Mouse (Mus musculus) telencephalon, adult 2 months (tissue): ENCODE data around the gene Nanos1.
A peak's percentile ranks its signal among the peaks of the same experiment; 100 is the strongest.

Experiments
- DNase-seq: peaks from one replicate; pipeline ENCODE4 v3.0.0-alpha.2; 2011; ENCODE audit warnings: low read depth, low spot score

Nanos1 gene

GRCm38 (mm10) chr19:60788214-60788960 is 32.6 kb downstream of the Nanos1 start:
- no peak for DNase-seq

GRCm38 (mm10) chr19:60789452-60789851 is 33.7 kb downstream of the Nanos1 start:
- no peak for DNase-seq

GRCm38 (mm10) chr19:60789919-60790506 is 34.2 kb downstream of the Nanos1 start:
- no peak for DNase-seq

DNA sequence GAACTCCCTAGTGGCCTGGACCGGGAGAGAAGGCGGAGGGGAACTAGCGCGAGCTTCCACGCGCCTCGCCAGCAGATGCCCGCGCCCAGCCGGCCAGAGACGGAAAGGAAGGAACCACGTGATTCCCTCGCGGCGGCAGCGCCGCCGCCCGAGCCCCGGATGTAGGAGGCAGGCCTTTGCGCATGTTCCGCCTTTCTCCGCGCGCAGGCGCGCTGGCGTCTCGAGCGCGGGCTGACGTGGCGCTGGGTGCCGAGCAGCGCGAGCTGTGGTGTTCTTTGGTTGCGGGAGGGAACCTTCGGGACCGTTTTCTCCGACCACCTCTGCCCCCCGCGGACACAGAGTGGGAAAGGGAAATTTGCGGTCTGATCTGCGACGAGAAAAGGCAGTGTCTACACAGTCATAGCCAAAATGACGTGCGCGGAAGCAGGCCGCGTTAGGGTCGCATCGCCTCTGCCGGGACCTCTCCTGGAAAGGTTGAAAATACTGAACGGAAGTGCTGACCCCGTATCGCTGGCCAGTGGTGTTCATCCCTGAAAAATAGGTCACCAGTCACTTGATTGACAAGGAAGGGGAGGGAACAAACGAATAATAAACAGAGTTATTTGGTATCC is 34.9 kb downstream of the Nanos1 start, which contains the start of gene Eif3a:
Gene Eif3a, minus strand, starts transcription at position 108 of the 611 bp plus-strand sequence.
- DNase-seq = peak; percentile 78

DNA sequence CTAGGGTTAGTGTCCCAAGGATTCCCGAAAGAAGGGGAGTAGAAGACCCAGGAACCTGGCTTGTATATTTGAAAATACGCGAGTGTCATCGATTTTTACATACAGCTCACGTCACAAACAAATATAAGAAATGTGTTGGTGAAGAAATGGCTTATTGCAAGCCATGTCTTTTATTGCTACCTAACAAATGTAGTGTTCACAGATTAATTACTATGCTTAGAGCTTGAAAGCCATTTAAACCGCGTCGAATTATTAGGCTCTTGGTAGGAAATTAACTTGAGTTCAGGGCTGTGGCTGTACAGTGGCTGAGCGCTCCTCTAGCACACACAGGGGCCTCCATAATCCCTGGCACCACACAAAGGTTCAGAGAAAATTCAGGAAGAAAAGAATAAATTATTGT is 35.4 kb downstream of the Nanos1 start:
- DNase-seq = no peak

DNA sequence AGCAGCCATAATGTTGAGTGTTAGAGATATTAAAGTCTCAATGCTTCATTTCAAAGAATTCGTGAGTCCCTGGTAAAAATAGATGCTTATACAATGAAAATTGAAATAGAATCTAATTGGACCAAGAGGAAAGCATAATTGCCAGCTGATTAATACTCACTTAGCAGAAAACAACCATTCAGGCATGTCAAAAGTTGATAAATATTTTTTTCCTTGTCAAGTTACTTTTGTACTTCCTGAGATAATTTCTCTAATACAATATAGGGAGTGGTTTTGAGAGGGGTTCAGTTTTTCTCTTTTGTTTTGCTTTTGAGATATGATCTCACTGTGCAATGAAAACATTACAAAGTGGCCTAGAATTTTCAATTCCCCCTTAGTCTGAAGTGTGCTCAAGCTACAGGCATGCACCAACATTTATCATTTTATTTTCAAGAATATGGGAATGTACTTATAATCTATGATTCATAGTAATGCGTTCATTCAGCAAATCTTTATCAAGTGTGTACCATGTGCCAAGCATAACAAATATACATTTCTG is 37.5 kb downstream of the Nanos1 start:
- no peak for DNase-seq

DNA sequence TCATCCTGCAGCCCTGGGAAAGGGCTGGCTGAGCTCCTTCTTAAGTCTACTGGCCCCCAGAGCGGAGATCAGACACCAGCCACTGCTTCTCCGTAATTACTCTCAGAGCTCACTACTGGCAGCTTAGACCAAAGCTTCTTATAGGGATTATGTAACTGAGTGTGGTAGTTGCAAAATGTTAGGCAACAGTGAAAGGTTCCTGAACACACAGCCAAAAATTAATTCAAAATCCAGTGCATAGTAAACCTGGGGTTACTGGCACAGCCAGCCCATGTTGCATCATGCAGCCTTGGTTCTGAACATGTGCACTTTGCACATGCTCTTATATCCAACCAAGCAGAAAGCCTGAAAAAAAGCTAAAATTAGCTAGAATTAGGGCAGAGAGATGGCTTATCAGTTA is 39.5 kb downstream of the Nanos1 start:
- DNase-seq = no peak

GRCm38 (mm10) chr19:60797415-60797814 is 41.6 kb downstream of the Nanos1 start:
- no peak for DNase-seq

DNA sequence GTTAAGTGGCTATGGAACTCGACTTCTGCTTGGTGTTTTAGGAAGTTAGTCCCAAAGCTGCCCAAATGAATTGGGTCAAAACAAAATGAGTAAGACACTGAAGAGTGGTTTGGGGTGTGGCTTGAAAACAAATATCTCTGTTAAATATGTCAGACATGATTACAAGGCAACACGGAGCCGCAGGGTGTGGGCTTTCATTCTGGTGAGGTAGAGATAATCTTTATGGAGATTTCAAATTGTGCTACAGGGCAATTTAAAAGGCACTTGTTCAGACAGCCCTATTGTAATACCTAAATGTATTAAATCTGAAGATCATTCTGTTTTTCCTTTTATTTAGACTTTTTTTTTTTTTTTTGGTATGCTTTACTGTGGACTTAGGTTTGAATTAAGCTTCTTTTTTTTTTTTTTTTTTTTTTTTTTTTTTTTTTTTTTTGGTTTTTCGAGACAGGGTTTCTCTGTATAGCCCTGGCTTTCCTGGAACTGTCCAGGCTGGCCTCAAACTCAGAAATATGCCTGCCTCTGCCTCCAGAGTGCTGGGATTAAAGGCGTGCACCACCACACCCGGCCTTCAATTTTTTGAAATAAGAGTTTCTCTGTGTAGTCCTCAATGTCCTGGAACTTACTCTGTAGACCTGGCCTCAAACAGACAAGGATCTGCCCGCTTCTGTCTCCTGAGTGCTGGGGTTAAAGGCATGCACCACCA is 44.2 kb downstream of the Nanos1 start:
- no peak for DNase-seq

GRCm38 (mm10) chr19:60804903-60805302 is 49.1 kb downstream of the Nanos1 start:
- no peak for DNase-seq
